Mouse (Mus musculus) stomach, postnatal 0 days (tissue): ENCODE results near the gene Cdh23. TPM values are rescaled to one million over a fixed set of nuclear protein-coding genes. Genes with fewer than 3 reads are reported as not detected.
A peak's percentile ranks its signal among the peaks of the same experiment; 100 is the strongest.

Source experiments
- ATAC-seq: fragments of 200-750 bp; cut with Nextera tagmentation; 2 replicates; pipeline ENCODE4 v1.8.0; 2017; ENCODE audit not compliant: low FRiP score, low TSS enrichment
- DNase-seq: peaks from one replicate; pipeline ENCODE4 v3.0.0-alpha.2; 2016; ENCODE audit warnings: low spot score
- H3K27ac ChIP-seq: fragments of 300-500 bp; sonication (generic); replicated peaks from 2 replicates; pipeline ENCODE4 v1.5.1; 2014; ENCODE audit warnings: mild to moderate bottlenecking, control low read depth
- H3K27me3 ChIP-seq: fragments of 300-500 bp; sonication (generic); 2 replicates; pipeline ENCODE4 v1.6.1; 2014; ENCODE audit warnings: low read length; ENCODE audit not compliant: control insufficient read depth, insufficient read depth
- H3K36me3 ChIP-seq: fragments of 300-500 bp; sonication (generic); 2 replicates; pipeline ENCODE4 v1.6.1; 2014; ENCODE audit warnings: low read length, mixed read lengths; ENCODE audit not compliant: control insufficient read depth, insufficient read depth
- H3K4me1 ChIP-seq: fragments of 300-500 bp; sonication (generic); replicated peaks from 2 replicates; pipeline ENCODE4 v1.6.1; 2014; ENCODE audit warnings: antibody characterized with exemption; ENCODE audit not compliant: control insufficient read depth, insufficient read depth
- H3K4me2 ChIP-seq: fragments of 300-500 bp; sonication (generic); replicated peaks from 2 replicates; pipeline ENCODE4 v1.6.1; 2014; ENCODE audit warnings: low read depth, mild to moderate bottlenecking, control low read depth, moderate library complexity
- H3K4me3 ChIP-seq: fragments of 300-500 bp; sonication (generic); 2 replicates; pipeline ENCODE4 v1.5.1; 2014; ENCODE audit warnings: low read depth, low read length, control low read depth
- H3K9ac ChIP-seq: fragments of 300-500 bp; sonication (generic); 2 replicates; pipeline ENCODE4 v1.6.1; 2014; ENCODE audit warnings: mild to moderate bottlenecking, low read length, control low read depth, mixed read lengths
- H3K9me3 ChIP-seq: fragments of 300-500 bp; sonication (generic); 2 replicates; pipeline ENCODE4 v1.6.1; 2016; ENCODE audit warnings: low read length; ENCODE audit not compliant: control insufficient read depth
- CTCF ChIP-seq: IDR thresholded peaks from 2 replicates; pipeline ENCODE4 v1.5.1; 2016; ENCODE audit warnings: antibody characterized with exemption, low read depth, mild to moderate bottlenecking, moderate library complexity
- EP300 ChIP-seq: optimal IDR thresholded peaks from 2 replicates; pipeline ENCODE3; 2016; ENCODE audit warnings: antibody characterized with exemption
- WGBS: fragments of 180-500 bp; shearing (Covaris S2); extraction: QIAGEN DNeasy Blood & Tissue Kit; methylation state at CpG from one replicate; pipeline ENCODE4 v1.1.7; 2014; 5-methylcytosine and 5-hydroxymethylcytosine counted together
- polyA plus RNA-seq: library from polyadenylated mRNA; unstranded; fragments of >200 nt; fragmentation: Nextera tagmentation; extraction: Ambion mirVana; gene quantifications from 2 replicates; pipeline ENCODE4 v1.2.1, GENCODE M21; 2015

Gene Cdh23
- polyA plus RNA-seq, 1 experiment from 2014 or later, result 0.18 TPM

DNA sequence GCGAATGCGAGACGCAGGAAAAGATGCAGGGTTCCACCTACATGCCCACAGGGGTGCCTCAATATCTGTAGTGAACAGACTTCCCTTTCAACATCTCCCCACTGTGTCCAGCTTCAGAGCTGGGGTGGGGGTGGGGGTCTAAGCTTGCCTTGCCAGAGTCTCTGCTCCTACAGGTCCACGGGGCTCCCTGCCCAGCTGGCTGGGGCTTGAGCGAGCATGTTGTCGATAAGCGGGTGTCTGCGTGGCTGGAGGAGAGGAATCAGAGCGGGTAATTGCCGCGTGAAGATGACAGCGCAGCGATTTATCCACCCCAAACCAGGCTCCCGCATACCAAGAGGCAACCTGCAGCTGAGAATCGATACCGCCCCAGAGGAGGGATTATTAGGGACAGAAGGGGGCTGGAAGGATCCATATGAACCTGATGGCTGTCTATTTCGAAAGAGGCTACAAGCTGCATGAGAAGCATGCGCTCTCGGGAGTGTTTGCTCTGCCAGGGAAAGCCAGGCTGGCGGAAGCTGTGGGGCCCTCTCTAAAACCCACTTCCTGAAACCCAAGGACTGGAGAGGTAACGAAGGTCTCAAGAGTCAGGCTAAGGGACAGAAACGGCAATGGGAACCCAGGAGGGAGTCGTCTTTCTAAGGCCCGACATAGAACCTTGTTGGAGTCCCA, 129.8 kb downstream of the Cdh23 start:
- Histone ChIP-seq H3K4me3 (no peak overlapping the region), H3K9ac (no peak overlapping the region), H3K9me3 (no peaks in the 10 kb centered on the region), H3K27ac (no peak overlapping the region), H3K36me3 (no peaks in the 10 kb centered on the region), H3K4me1 (no peaks in the 10 kb centered on the region), H3K27me3 (no peaks in the 10 kb centered on the region), H3K4me2 (0 out of 2 replicates have a peak overlapping the region, but pooled peaks have one; percentile 1)
- TF ChIP-seq EP300 (no peak), CTCF (no peak)
- WGBS, result 33% methylated on average over 24 of the region's 24 CpGs
- no peak for ATAC-seq
- no peak for DNase-seq

DNA sequence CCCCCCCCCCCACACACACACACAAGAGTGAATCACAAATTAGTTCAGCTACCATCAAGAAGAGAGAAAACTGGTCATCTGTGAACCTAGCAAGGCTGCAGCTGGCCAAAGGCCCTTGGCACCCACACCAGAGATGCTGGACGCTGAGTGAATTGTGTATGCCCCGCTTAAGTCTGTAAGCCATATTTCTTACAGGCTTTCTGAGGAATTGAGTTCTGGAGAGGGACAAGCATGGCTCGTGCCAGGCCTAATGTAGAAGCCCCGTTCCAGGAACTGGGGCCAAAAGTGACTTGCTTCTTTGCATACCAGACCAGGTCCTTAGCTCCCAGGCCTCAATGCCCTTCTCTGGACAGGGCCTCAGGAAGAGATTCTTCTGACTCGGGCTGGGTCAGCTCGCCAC, 132.2 kb downstream of the Cdh23 start:
- Histone ChIP-seq H3K4me1 (no peaks in the 10 kb centered on the region), H3K9ac (no peak overlapping the region)

DNA sequence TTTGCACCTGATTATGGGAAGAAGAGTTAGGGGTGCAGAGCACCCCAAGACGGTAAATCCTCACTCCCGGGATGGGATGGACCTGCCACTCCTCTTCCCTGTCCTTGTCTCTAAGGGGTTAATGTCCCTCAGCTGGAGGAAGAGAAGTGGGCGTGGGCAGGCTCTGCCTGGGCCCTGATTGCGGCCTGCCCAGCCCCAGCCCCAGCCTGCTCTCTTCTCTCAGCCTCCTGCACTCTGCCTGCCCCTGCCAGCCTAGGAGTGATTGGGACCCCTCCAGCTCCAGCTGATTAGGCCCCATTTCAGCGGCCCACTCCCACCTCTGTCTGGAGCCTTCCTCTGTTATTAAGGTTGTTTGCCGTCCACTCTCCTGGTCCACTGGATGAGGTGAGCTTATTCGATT, 133.3 kb downstream of the Cdh23 start:
- Histone ChIP-seq H3K4me3 (no peak overlapping the region), H3K9me3 (no peaks in the 10 kb centered on the region), H3K36me3 (no peaks in the 10 kb centered on the region), H3K27me3 (no peaks in the 10 kb centered on the region), H3K27ac (no peak overlapping the region), H3K9ac (no peak overlapping the region), H3K4me2 (no peak overlapping the region), H3K4me1 (no peaks in the 10 kb centered on the region)
- ATAC-seq, result no peak
- 25% methylated on average over 7 of the region's 7 CpGs for WGBS
- DNase-seq, result no peak
- TF ChIP-seq CTCF (no peak), EP300 (no peak)

More for the DNA sequence above, 132.2 kb downstream of the Cdh23 start:
- no peaks in the 10 kb centered on the region for H3K9me3 ChIP-seq
- no peak for DNase-seq
- no peak overlapping the region for H3K4me3 ChIP-seq
- no peak for TF ChIP-seq CTCF
- TF ChIP-seq EP300, result no peak
- H3K36me3 ChIP-seq, result no peaks in the 10 kb centered on the region
- H3K27ac ChIP-seq, result no peak overlapping the region
- no peak overlapping the region for H3K4me2 ChIP-seq
- 66% methylated on average over 6 of the region's 6 CpGs for WGBS
- H3K27me3 ChIP-seq, result no peaks in the 10 kb centered on the region
- no peak for ATAC-seq

DNA sequence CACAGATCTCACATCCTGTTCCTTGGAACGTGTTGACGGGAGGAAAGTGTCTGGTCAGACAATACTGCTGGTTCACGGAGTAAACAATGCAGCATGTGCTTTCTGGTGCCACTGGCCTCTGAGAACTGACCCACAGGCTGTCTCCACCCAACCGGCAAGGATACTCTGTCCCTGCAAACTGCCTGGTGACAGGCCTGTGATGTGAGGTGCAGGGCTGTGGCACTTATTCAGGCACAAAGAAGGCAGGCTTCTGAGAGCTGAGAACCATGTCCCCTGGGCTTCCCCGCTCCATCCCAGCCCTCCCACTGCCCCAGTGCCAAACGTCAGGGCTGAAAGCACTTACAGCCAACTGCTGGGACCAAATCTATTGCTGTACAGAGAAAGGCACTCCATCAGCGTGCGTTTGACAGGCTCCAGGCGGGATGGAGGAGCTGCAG, 137.8 kb downstream of the Cdh23 start:
- H3K27me3 ChIP-seq, result no peaks in the 10 kb centered on the region
- DNase-seq (no peak), ATAC-seq (no peak)
- no peaks in the 10 kb centered on the region for H3K4me1 ChIP-seq
- TF ChIP-seq EP300 (no peak), CTCF (no peak)
- H3K4me3 ChIP-seq, result no peak overlapping the region
- no peak overlapping the region for H3K9ac ChIP-seq
- no peak overlapping the region for H3K4me2 ChIP-seq
- no peak overlapping the region for H3K27ac ChIP-seq
- no peaks in the 10 kb centered on the region for H3K36me3 ChIP-seq
- 27% methylated on average over 9 of the region's 9 CpGs for WGBS
- no peaks in the 10 kb centered on the region for H3K9me3 ChIP-seq

DNA sequence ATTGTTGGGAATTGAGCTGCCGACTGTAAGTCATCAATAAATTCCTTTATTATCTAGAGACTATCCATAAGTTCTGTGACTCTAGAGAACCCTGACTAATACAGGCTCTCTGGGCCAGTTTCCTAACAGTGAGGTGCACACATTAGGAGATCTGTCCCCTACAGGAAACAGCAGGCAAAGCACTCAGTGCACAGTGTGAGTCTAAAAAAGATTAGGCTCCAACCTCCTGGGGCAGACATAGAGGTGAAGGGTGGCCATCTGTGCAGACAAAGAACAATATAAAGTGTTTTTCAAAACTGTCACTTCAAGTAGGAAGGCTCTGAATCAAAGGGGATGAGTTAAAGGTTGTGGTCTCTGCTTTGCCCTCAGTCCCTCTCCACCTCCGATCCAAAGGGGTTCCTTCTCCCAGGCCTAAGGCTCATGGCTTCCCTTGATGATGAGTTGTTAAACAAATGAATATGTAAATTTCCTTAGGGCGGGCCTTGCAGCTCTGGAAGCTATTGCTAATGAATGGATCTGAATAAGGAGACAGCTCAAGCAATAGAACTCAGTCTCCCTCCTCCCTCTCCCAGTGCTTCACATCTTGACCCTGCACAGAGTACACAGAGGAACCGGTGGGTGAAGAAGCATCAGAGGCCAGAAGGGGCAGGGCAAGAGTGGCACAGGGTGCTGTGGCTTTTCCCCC, 143.2 kb downstream of the Cdh23 start:
- TF ChIP-seq CTCF (no peak), EP300 (no peak)
- no peak for DNase-seq
- Histone ChIP-seq H3K36me3 (no peaks in the 10 kb centered on the region), H3K4me1 (no peaks in the 10 kb centered on the region), H3K27ac (no peak overlapping the region), H3K27me3 (no peaks in the 10 kb centered on the region), H3K4me2 (no peak overlapping the region), H3K9me3 (no peaks in the 10 kb centered on the region), H3K4me3 (no peak overlapping the region), H3K9ac (no peak overlapping the region)
- WGBS, result 47% methylated on average over 3 of the region's 4 CpGs
- ATAC-seq, result no peak
